Mouse (Mus musculus) hindbrain, embryonic 14.5 days (tissue): ENCODE measurements at regions not wholly inside any gene's neighbourhood (a gene's known extent, or its start where the extent isn't known, plus 50 kb on each side); places are given as distances from the start of the nearest gene placed in this dataset.

Experiments
- ATAC-seq: fragments of 200-750 bp; cut with Nextera tagmentation; 2 replicates; pipeline ENCODE4 v1.8.0; 2017; ENCODE audit warnings: moderate number of reproducible peaks, mild to moderate bottlenecking, moderate TSS enrichment, moderate library complexity; ENCODE audit not compliant: low FRiP score
- DNase-seq: peaks from one replicate; pipeline ENCODE4 v3.0.0-alpha.2; 2015; ENCODE audit warnings: low spot score
- H3K27ac ChIP-seq: fragments of 300-500 bp; sonication (generic); 2 replicates; pipeline ENCODE4 v1.5.1; 2014; ENCODE audit warnings: mild to moderate bottlenecking, moderate library complexity
- H3K27me3 ChIP-seq: fragments of 300-500 bp; sonication (generic); 2 replicates; pipeline ENCODE4 v1.6.1; 2014; ENCODE audit warnings: mild to moderate bottlenecking, low read length, mixed read lengths; ENCODE audit not compliant: control insufficient read depth, insufficient read depth
- H3K36me3 ChIP-seq: fragments of 300-500 bp; sonication (generic); replicated peaks from 2 replicates; pipeline ENCODE4 v1.6.1; 2014; ENCODE audit not compliant: control insufficient read depth, insufficient read depth
- H3K4me1 ChIP-seq: fragments of 300-500 bp; sonication (generic); replicated peaks from 2 replicates; pipeline ENCODE4 v1.6.1; 2014; ENCODE audit warnings: antibody characterized with exemption, low read length, mixed read lengths; ENCODE audit not compliant: control insufficient read depth, insufficient read depth
- H3K4me2 ChIP-seq: fragments of 300-500 bp; sonication (generic); replicated peaks from 2 replicates; pipeline ENCODE4 v1.6.1; 2014; ENCODE audit warnings: mild to moderate bottlenecking, moderate library complexity
- H3K4me3 ChIP-seq: fragments of 300-500 bp; sonication (generic); replicated peaks from 2 replicates; pipeline ENCODE4 v1.5.1; 2014; ENCODE audit warnings: mild to moderate bottlenecking, low read length
- H3K9ac ChIP-seq: fragments of 300-500 bp; sonication (generic); 2 replicates; pipeline ENCODE4 v1.6.1; 2014
- H3K9me3 ChIP-seq: fragments of 300-500 bp; sonication (generic); 2 replicates; pipeline ENCODE4 v1.6.1; 2016; ENCODE audit warnings: low read length; ENCODE audit not compliant: control insufficient read depth
- WGBS: fragments of 180-500 bp; shearing (Covaris S2); extraction: QIAGEN DNeasy Blood & Tissue Kit; methylation state at CpG from one replicate; pipeline ENCODE4 v1.1.7; 2014; 5-methylcytosine and 5-hydroxymethylcytosine counted together

DNA sequence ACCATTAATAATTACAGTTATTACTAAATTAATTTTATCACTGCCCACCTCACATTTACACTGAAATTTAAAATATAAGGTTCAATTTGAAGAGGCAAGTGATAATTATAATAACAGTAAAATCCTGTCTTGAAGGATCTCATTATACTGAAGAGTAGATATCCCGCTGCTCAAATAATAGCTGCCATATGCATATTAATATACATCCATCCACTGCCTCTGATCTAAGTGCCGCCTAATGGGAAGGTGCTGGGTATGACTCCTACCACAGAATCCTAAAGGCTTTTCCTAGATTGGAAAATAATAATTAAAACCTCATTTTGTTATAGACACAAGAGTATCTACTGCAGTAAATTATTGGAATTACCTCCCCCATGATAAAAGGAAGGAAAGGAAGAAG, 307.5 kb upstream of the Prkcq start:
- no peak overlapping the region for H3K27ac ChIP-seq
- ATAC-seq, result 0 out of 2 replicates have a peak, but pooled peaks have one; percentile 51
- H3K27me3 ChIP-seq, result no peaks in the 10 kb centered on the region
- H3K4me2 ChIP-seq, result no peak overlapping the region
- H3K4me3 ChIP-seq, result no peak overlapping the region
- H3K9me3 ChIP-seq, result no peaks in the 10 kb centered on the region
- 78% methylated on average over 2 of the region's 2 CpGs for WGBS
- H3K36me3 ChIP-seq, result no peaks in the 10 kb centered on the region
- no peak overlapping the region for H3K9ac ChIP-seq
- no peaks in the 10 kb centered on the region for H3K4me1 ChIP-seq
- no peak for DNase-seq

DNA sequence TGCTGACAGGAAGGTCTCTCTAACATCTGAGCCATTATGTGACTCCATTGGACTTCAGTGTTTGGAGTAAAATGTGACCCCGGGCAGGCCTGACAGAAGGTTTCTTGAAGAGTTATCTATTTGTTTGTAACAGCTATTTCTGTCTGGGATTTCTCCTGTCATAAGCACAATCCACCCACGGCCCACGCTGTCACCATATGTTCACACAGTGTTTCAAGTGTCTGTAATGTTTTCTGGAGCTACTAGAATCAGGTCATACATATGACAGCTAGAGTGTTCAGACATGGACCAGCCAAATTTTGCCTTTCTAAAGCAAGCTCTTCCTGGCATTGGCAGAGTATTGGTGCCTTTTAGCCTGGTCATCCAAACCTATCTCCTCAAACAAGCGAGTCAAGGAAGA, 297.6 kb upstream of the Prkcq start:
- Histone ChIP-seq H3K9ac (no peak overlapping the region), H3K4me2 (no peak overlapping the region), H3K9me3 (no peaks in the 10 kb centered on the region), H3K27ac (no peak overlapping the region), H3K36me3 (no peaks in the 10 kb centered on the region), H3K4me1 (no peaks in the 10 kb centered on the region), H3K27me3 (no peaks in the 10 kb centered on the region), H3K4me3 (no peak overlapping the region)
- 91% methylated on average over 4 of the region's 4 CpGs for WGBS
- ATAC-seq (no peak), DNase-seq (no peak)

DNA sequence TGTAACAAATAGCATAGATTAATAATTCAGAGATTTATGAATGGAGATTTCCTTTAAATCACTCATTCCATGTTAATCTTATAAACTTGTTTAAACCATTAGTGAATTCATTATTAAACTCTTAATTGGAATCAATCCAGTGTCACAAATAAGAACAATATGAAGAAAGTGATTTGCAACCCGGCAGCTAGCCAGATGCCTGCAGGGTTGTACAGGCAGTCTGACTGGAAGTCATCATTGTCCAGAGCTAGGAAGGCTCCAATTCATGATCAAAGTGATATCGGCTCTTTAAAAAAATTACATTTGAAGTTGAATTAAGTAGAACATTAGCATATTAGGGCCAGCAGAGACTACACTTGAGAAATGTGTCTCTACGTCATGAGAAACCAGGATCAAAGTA, 270.0 kb upstream of the Prkcq start:
- no peaks in the 10 kb centered on the region for H3K4me1 ChIP-seq
- H3K27me3 ChIP-seq, result no peaks in the 10 kb centered on the region
- WGBS, result 67% methylated on average over 3 of the region's 3 CpGs
- no peak overlapping the region for H3K9ac ChIP-seq
- DNase-seq (no peak), ATAC-seq (no peak)
- no peak overlapping the region for H3K4me2 ChIP-seq
- no peak overlapping the region for H3K27ac ChIP-seq
- no peak overlapping the region for H3K4me3 ChIP-seq
- no peaks in the 10 kb centered on the region for H3K9me3 ChIP-seq
- no peaks in the 10 kb centered on the region for H3K36me3 ChIP-seq

DNA sequence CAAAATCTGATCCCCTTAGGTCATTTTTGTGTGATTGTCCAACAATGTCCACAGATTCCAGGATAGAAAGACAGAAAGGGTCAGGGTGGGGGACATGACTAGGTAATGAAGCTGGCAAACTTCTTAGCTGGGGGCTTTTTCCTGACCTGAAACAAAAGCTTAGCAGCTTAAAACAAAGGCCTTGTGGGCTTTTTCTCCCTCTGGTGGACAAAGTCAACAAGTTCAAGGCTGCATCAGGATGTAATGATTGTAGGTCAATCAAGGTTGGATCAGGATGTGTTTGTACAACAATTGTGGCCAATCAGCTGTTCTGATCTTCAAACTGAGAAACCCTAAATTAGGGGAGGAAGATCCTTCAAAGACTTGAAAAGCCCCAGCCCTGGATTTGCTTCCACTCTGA, 252.0 kb upstream of the Prkcq start:
- Histone ChIP-seq H3K27me3 (0 out of 2 replicates have a peak, but pooled peaks cover 6% of the 10 kb centered on the region), H3K36me3 (no peaks in the 10 kb centered on the region), H3K4me2 (no peak overlapping the region), H3K9me3 (no peaks in the 10 kb centered on the region), H3K4me1 (peaks cover 11% of the 10 kb centered on the region), H3K4me3 (no peak overlapping the region), H3K27ac (no peak overlapping the region), H3K9ac (no peak overlapping the region)
- DNase-seq, result no peak
- no peak for ATAC-seq

DNA sequence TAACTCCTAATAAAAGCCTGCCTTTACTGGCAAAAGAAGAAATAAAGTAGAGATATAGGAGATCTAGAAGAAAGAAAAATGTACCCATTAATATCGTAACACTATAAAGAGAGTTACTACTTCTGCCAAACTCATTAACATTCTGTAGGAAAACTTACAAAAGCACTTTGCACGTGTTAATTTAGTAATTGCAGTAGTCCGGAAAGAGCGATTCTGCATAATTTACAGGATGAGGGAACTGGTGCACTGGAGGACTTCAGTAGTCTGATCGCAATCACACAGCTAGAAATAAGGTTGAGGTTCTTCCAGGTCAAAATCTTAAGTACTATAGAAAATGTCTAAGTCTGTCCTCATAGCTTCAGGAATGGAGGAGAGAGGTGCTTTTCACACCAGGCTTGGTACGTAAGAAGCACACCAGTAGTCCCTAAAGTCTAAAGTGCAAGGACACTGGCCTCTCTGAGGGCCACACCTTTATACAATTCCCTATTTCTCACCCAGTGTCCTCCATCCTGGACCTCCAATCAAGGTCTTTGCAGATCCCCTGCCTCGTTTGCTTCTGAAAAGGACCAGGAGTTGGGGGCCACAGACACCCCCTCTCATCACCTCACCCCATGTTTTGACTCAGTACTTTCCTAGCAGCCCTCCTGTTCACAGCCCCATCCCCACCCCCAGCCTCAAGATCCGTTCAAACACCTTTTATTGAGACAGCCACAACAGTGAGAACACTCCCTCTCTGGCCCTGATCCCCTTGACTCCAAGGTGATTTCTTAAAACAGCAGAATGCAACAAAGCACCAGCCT, 251.0 kb upstream of the Prkcq start:
- peak overlapping the region; percentile 40 for H3K4me2 ChIP-seq
- no peak overlapping the region for H3K9ac ChIP-seq
- ATAC-seq, result peak; percentile 18
- no peak for DNase-seq
- H3K4me3 ChIP-seq, result no peak overlapping the region
- H3K4me1 ChIP-seq, result peaks cover 11% of the 10 kb centered on the region
- H3K27ac ChIP-seq, result peak overlapping the region; percentile 67
- WGBS, result 65% methylated on average over 8 of the region's 8 CpGs
- 0 out of 2 replicates have a peak, but pooled peaks cover 6% of the 10 kb centered on the region for H3K27me3 ChIP-seq
- H3K9me3 ChIP-seq, result no peaks in the 10 kb centered on the region
- H3K36me3 ChIP-seq, result no peaks in the 10 kb centered on the region

DNA sequence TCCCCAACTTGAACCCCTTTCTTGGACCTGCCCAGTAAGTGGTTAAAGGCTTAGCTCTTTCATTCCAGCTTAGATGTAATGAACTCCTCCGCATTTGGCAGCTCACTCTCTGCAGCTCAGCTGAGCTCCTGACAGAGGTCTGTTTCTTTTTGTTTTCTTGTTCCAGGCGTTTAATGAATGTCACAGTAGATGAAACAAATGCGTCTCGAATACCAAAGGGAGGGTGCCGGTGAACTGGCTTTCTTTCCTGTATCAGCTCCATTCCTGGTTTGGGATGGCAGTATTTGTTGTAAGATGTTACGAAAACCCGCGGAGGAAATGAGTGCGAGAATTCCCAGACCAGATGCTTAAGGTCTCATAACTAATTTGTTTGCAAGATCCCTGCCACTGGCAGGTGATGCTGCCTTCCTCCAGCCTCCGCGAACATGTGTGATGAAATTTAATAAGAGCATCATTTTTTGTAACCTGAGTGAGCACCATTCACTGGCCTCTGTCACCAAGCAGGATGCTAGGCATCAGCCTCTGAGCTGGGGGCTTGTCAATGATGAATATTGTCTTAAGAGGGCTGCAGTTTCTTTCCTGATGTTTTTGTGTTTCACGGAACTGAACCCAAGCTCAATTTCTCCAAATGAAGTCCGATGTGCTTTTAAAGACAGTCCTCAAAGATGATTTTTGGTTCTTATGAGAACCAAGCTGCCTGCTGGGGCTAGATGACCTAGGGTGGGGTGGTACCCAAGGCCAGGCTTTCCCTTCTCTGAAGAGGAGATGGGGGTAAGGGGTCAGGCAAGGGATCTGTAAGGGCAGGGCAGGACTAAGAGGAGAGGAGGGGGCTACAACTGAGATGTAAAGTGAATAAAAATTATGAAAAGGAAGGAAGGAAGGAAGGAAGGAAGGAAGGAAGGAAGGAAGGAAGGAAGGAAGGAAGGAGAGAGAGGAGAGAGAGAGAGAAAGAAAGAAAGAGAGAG, 250.1 kb upstream of the Prkcq start:
- Histone ChIP-seq H3K9ac (0 out of 2 replicates have a peak overlapping the region, but pooled peaks have one; percentile 28), H3K4me3 (no peak overlapping the region), H3K9me3 (no peaks in the 10 kb centered on the region), H3K36me3 (no peaks in the 10 kb centered on the region), H3K4me2 (peak overlapping the region; percentile 40), H3K27ac (peak overlapping the region; percentile 67), H3K4me1 (peaks cover 11% of the 10 kb centered on the region), H3K27me3 (0 out of 2 replicates have a peak, but pooled peaks cover 6% of the 10 kb centered on the region)
- peak; percentile 55; the same call in 1 of the 2 replicates for ATAC-seq
- peak; percentile 54 for DNase-seq
- 30% methylated on average over 13 of the region's 13 CpGs for whole genome bisulfite sequencing

DNA sequence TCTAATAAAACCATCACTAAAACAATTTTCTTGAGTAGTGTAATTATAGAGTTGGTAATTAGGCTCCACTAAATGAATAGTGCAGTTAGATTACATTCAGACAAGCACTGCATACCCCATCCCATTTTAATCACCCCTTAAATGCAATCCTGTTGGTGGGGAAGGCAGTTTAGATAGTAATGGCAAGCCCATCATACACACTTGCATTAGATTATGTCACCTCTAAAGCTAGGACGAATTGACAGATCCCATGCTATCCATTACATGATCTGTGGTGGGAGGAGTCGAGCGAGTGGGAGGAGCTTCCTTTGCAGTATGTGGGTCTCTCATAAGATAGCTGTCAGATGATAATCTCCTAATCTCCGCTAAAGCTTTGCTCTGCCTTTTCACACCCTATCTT, 247.9 kb upstream of the Prkcq start:
- H3K4me1 ChIP-seq, result peaks cover 11% of the 10 kb centered on the region
- no peak overlapping the region for H3K27ac ChIP-seq
- H3K9me3 ChIP-seq, result no peaks in the 10 kb centered on the region
- no peaks in the 10 kb centered on the region for H3K36me3 ChIP-seq
- no peak overlapping the region for H3K9ac ChIP-seq
- DNase-seq (no peak), ATAC-seq (no peak)
- 0 out of 2 replicates have a peak, but pooled peaks cover 6% of the 10 kb centered on the region for H3K27me3 ChIP-seq
- H3K4me2 ChIP-seq, result no peak overlapping the region
- no peak overlapping the region for H3K4me3 ChIP-seq
- 86% methylated on average over 4 of the region's 4 CpGs for WGBS

DNA sequence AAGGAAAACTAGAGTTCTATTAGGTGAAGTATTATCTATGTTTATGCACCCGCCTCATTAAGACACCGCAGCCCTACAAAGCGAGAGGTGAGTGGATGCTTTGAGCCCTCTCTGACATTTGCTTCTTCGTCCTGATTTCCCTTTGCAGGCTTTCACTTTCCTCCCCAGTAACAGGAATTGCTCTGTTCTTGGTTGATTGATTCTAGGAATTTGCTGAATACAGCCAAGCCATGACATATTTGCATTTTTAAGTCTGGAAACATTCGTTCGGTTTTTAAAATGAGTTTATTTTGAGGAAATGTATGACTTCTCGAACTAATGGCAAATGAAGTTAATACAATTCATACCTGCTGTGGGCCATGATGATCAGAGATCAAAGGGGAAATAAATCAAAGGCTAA, 246.5 kb upstream of the Prkcq start:
- Histone ChIP-seq H3K36me3 (no peaks in the 10 kb centered on the region), H3K27me3 (0 out of 2 replicates have a peak, but pooled peaks cover 6% of the 10 kb centered on the region), H3K4me3 (no peak overlapping the region), H3K9ac (no peak overlapping the region), H3K9me3 (no peaks in the 10 kb centered on the region), H3K4me2 (no peak overlapping the region), H3K4me1 (peaks cover 11% of the 10 kb centered on the region), H3K27ac (no peak overlapping the region)
- DNase-seq (no peak), ATAC-seq (no peak)
- WGBS, result 71% methylated on average over 7 of the region's 7 CpGs

DNA sequence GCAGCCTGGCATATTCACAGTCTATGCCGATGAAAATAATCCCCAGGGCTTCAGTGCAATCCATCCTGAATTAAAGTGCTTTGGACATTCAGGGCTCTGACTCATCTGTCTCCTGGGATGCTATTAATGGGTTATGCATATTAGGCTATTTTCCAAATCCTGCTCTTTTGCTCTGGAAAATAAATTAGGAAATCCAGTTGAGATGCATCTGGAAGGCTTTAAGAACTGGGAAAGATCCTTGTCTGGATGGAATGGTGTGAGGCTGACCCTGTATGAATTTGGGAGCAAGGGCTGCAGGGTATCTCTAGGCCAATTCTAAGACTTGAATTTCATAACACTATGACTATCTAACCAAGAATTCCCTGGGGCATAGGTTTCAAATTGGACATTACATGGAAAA, 234.5 kb upstream of the Prkcq start:
- ATAC-seq, result no peak

More for the DNA sequence above, 234.5 kb upstream of the Prkcq start:
- no peak for DNase-seq
- Histone ChIP-seq H3K9me3 (no peaks in the 10 kb centered on the region), H3K36me3 (no peaks in the 10 kb centered on the region), H3K4me2 (no peak overlapping the region), H3K27me3 (no peaks in the 10 kb centered on the region), H3K4me3 (no peak overlapping the region), H3K4me1 (0 out of 2 replicates have a peak, but pooled peaks cover 4% of the 10 kb centered on the region), H3K27ac (no peak overlapping the region), H3K9ac (no peak overlapping the region)
- whole genome bisulfite sequencing, result 37% methylated on average over 1 of the region's 1 CpGs
